10 mouse cellular contexts compared by ENCODE assay signal in the genomic region with DNA sequence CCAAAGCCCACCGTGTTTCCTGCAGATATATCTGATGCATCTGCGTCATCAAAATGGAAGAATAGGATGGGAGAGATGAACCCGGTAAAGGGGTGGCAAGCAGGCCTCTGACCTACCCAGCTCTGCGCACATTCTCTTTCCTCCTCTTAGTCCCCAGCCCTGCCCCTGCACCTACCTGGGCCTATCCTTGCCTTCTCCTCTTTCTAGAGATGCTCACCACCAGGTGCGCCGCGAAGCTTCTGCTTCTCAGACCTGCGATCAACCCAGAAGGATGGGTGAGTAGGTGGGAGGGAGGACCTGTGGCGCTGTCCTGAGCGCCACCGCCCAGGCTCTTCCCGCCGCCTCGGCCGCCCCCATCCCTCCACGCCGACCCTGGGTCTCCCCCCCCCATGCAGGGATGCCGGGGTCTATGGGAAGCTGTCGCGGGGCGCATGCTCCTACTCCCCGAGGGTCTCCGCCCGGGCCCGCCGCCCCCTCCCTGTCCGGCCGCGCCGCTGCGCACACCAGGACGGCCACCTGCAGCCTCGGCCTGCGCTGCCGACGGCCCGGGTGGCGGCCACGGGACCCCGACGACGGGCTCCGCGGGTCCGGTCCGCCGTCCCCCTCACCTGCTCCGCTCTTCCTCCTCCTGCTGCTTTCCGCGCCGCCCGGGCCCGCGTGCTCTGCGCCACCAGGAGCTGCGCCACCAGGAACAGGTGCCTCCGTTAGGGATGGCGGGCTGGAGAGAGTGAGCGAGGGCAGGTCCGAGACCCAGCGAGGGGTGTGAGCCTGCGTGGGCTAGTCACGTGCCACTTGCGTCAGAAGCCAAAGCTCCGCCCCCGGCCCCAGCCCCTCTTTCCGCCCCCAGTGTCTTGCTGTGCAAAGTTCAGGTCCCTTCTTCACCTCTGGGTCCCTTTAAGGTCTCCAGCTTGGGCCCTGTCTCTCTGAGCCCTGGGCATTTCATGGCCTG. TPM values are rescaled to one million over a fixed set of nuclear protein-coding genes. Genes with fewer than 3 reads are reported as not detected.
DNase-seq lines count a peak whose midpoint lies in the region; ATAC-seq and TF ChIP-seq lines count a peak whose summit lies in the region.
"Not testable (repeated sequence)": the region's sequence is repeated elsewhere in the genome, so short reads cannot be mapped to it uniquely, and the experiment has no call there.
"Had no signal": no experiment of that assay in that cellular context is flagged by ENCODE, and none has a peak within 500 bp of the region (broad histone marks: within the 10 kb centered on the region; RNA-seq: fewer than 3 reads in every experiment).

Gene Tceal7, plus strand, starts transcription at position 51 of the 949 bp plus-strand sequence.
Gene Bex1, minus strand, starts transcription at position 785 of the 949 bp plus-strand sequence.

- H3K9me3 ChIP-seq in erythroblast, embryonic 14.5 days (ENCODE audit: control insufficient read depth, low read length); kidney, embryonic 16.5 days (ENCODE audit: low read length); liver, embryonic 16.5 days (replicated peaks; ENCODE audit: control insufficient read depth, low read length); midbrain, postnatal 0 days (ENCODE audit: low read length): not testable (repeated sequence)

- not testable (repeated sequence) for H3K36me3 ChIP-seq in erythroblast, embryonic 14.5 days (ENCODE audit: control insufficient read depth); kidney, embryonic 16.5 days (ENCODE audit: insufficient read depth, low read length); liver, embryonic 16.5 days (ENCODE audit: control insufficient read depth, insufficient read depth); midbrain, postnatal 0 days (ENCODE audit: insufficient read depth, low read length)

- peak; percentile 17 to 27 for DNase-seq in cerebellum, adult 18-20 months
- not testable (repeated sequence) for DNase-seq in gastrocnemius, postnatal 14 days; midbrain, postnatal 0 days (ENCODE audit: low spot score)
- peak; percentile 18 for DNase-seq in thymus, postnatal 14 days

- H3K4me2 ChIP-seq in kidney, embryonic 16.5 days (replicated peaks; ENCODE audit: low read depth, low read length) = peak within 1 kb of the TSS; percentile 44
- not testable (repeated sequence) for H3K4me2 ChIP-seq in liver, embryonic 16.5 days (ENCODE audit: low read depth, low read length)
- peak within 1 kb of the TSS; percentile 34 for H3K4me2 ChIP-seq in midbrain, postnatal 0 days (ENCODE audit: low read depth, low read length, poor library complexity, severe bottlenecking)

- not testable (repeated sequence) for H3K4me1 ChIP-seq in erythroblast, embryonic 14.5 days (ENCODE audit: control insufficient read depth); kidney, embryonic 16.5 days (ENCODE audit: insufficient read depth, low read length); liver, embryonic 16.5 days (ENCODE audit: control insufficient read depth, low read depth, low read length); midbrain, postnatal 0 days (ENCODE audit: insufficient read depth, low read length)

- 42% methylated on average over 9 of the region's 67 CpGs for WGBS in kidney, embryonic 16.5 days
- 27% methylated on average over 26 of the region's 67 CpGs for WGBS in liver, embryonic 16.5 days (ENCODE audit: insufficient replicate concordance)
- WGBS in midbrain, postnatal 0 days = 30% methylated on average over 7 of the region's 67 CpGs

- not testable (repeated sequence) for TF ChIP-seq CTCF in midbrain, postnatal 0 days (IDR thresholded peaks at IDR 0.05)

- intact Hi-C loops in gastrocnemius, postnatal 14 days (cut with DNase I; ENCODE audit: low total_unique reads) = not testable (repeated sequence)

- not testable (repeated sequence) for H3K27ac ChIP-seq in kidney, embryonic 16.5 days (ENCODE audit: low read length); liver, embryonic 16.5 days (ENCODE audit: low read length); midbrain, postnatal 0 days (ENCODE audit: low read depth, low read length)

- ATAC-seq in hematopoietic stem cell, adult 5-6 weeks (replicated peaks in 1 of 2; ENCODE audit: insufficient read depth in 1 of 2, low FRiP score in 2 of 2, low TSS enrichment in 1 of 2, low read depth in 1 of 2, poor library complexity in 2 of 2, severe bottlenecking in 2 of 2) = peak; percentile 56 to 66
- ATAC-seq in kidney, embryonic 16.5 days (ENCODE audit: low FRiP score, low TSS enrichment) = peak; percentile 93
- peak; percentile 91 for ATAC-seq in liver, embryonic 16.5 days (ENCODE audit: low read depth)
- ATAC-seq in midbrain, postnatal 0 days (ENCODE audit: low FRiP score) = peak; percentile 93

- H3K4me3 ChIP-seq in erythroblast, embryonic 14.5 days (replicated peaks) = peak within 1 kb of the TSS; percentile 32
- H3K4me3 ChIP-seq in kidney, embryonic 16.5 days (ENCODE audit: low read length) = peak within 1 kb of the TSS; percentile 40
- H3K4me3 ChIP-seq in liver, embryonic 16.5 days (ENCODE audit: low read depth, low read length) = peak within 1 kb of the TSS; percentile 25
- H3K4me3 ChIP-seq in midbrain, postnatal 0 days (ENCODE audit: low read depth, low read length) = peak within 1 kb of the TSS; percentile 35

- H3K9ac ChIP-seq in kidney, embryonic 16.5 days (replicated peaks; ENCODE audit: low read length); liver, embryonic 16.5 days (ENCODE audit: low read depth, low read length): not testable (repeated sequence)
- peak within 1 kb of the TSS; percentile 39; the same call in 1 of the 2 replicates for H3K9ac ChIP-seq in midbrain, postnatal 0 days (replicated peaks; ENCODE audit: low read length, poor library complexity, severe bottlenecking)

- H3K27me3 ChIP-seq in erythroblast, embryonic 14.5 days (ENCODE audit: control insufficient read depth); kidney, embryonic 16.5 days (ENCODE audit: insufficient read depth, low read length); liver, embryonic 16.5 days (ENCODE audit: control insufficient read depth, insufficient read depth, low read depth, low read length); midbrain, postnatal 0 days (ENCODE audit: insufficient read depth, low read length): not testable (repeated sequence)

RNA-seq across cellular contexts. Expression of gene Tceal7, which starts in this region (rescaled TPM):
- not detected in 2 replicates for polyA plus RNA-seq in erythroblast, embryonic 14.5 days (2012)
- 100 to 1,000 TPM; 288 to 478 TPM for total RNA-seq in gastrocnemius, postnatal 14 days (2021)
- not detected in 2 replicates for total RNA-seq in hematopoietic stem cell, adult 5-6 weeks (2017)
- polyA plus RNA-seq in kidney, embryonic 16.5 days (2015; fragmentation: Nextera tagmentation; extraction: Ambion mirVana) = 5.2 and 6.1 TPM in 2 replicates
- 7.5 and 15.7 TPM in 2 replicates for polyA plus RNA-seq in liver, embryonic 16.5 days (2015; fragmentation: Nextera tagmentation; extraction: Ambion mirVana)
- 2.6 and 6.2 TPM in 2 replicates for total RNA-seq in midbrain, postnatal 0 days (2014; rRNA removed)
- 5.7 and 5.8 TPM in 2 replicates for polyA plus RNA-seq in midbrain, postnatal 0 days (2015; fragmentation: Nextera tagmentation; extraction: Ambion mirVana)
- total RNA-seq: adrenal gland, adult 18-20 months; liver, adult 2 months had no signal
- polyA plus RNA-seq: liver, adult 2 months had no signal

RNA-seq across cellular contexts. Expression of gene Bex1, which starts in this region (rescaled TPM):
- polyA plus RNA-seq in erythroblast, embryonic 14.5 days (2012) = 0.73 and 1.5 TPM in 2 replicates
- 10 to 100 TPM; 12.0 to 17.3 TPM for total RNA-seq in gastrocnemius, postnatal 14 days (2021)
- 35.0 and 39.9 TPM in 2 replicates for total RNA-seq in hematopoietic stem cell, adult 5-6 weeks (2017)
- 75.7 and 81.3 TPM in 2 replicates for polyA plus RNA-seq in kidney, embryonic 16.5 days (2015; fragmentation: Nextera tagmentation; extraction: Ambion mirVana)
- polyA plus RNA-seq in liver, embryonic 16.5 days (2015; fragmentation: Nextera tagmentation; extraction: Ambion mirVana) = 205 and 219 TPM in 2 replicates
- total RNA-seq in midbrain, postnatal 0 days (2014; rRNA removed) = 73.9 and 108 TPM in 2 replicates
- polyA plus RNA-seq in midbrain, postnatal 0 days (2015; fragmentation: Nextera tagmentation; extraction: Ambion mirVana) = 336 and 338 TPM in 2 replicates
- total RNA-seq: liver, adult 2 months had no signal
- polyA plus RNA-seq: liver, adult 2 months had no signal

Comparison
In these comparisons a context has a peak if more than half of its experiments do, and no peak if none do; other contexts are left out.
1. RNA of gene Tceal7 (total RNA-seq): 288 to 478 TPM in gastrocnemius, postnatal 14 days; 2.6 to 6.2 TPM in midbrain, postnatal 0 days and not detected in hematopoietic stem cell, adult 5-6 weeks; every median in the first group is over 10 times any median in the second.
2. RNA of gene Bex1 (polyA plus RNA-seq): 336 to 338 TPM in midbrain, postnatal 0 days, 205 to 219 TPM in liver, embryonic 16.5 days and 75.7 to 81.3 TPM in kidney, embryonic 16.5 days; 0.73 to 1.5 TPM in erythroblast, embryonic 14.5 days; every median in the first group is over 10 times any median in the second.
3. Peak in every context shown above with its lines, with median percentiles within 50 percentile points of each other: H3K4me3 ChIP-seq and ATAC-seq.